Mouse (Mus musculus) retina, postnatal 1 day (tissue): ENCODE results near the gene Olfr215.
"Not testable (repeated sequence)": the region's sequence is repeated elsewhere in the genome, so short reads cannot be mapped to it uniquely, and the experiment has no call there.

Source experiments
- DNase-seq: peaks from one replicate; pipeline ENCODE4 v3.0.0-alpha.2; 2012

The Olfr215 gene

DNA sequence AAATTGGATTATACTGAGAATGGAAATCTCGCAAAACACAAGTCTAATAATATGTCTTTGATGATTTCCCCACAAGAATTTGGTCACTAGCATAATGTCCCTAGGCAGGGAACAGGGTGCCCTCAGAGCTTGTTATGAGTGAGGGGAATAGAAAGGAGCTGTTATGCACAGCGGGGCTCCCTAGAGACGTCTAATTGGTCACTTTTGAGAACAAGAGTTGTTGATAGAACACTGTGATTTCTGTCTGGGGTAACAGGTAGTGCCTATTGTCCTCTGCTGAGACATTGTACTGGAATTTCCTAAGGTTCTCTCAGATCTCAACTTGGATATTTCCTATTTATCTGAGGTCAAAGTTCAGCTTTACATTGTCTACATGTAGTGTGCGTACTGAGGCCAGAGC, at the start of gene Olfr215:
Gene Olfr215, minus strand, starts transcription at position 101 of the 400 bp plus-strand sequence.
- DNase-seq = peak; percentile 15

DNA sequence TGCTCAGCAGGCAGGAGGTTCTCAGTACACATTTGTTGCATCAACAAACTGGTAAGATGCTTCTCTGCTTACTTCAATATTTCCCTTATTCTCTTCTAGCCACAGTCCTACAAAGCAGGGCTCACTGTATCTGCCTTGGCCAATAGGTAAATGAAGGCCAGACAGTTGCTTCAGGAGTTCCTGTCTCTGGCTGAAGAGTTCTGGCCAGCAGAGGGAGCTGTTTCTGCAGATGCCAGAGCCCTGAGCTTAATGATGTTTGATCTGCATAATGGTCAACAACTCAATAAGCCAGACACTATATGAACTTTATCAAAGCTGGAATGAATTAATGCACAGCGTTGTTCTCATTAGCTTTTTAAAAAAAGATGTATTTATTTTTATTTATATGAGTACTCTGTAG, 48.1 kb upstream of the Olfr215 start:
- DNase-seq = peak; percentile 77

DNA sequence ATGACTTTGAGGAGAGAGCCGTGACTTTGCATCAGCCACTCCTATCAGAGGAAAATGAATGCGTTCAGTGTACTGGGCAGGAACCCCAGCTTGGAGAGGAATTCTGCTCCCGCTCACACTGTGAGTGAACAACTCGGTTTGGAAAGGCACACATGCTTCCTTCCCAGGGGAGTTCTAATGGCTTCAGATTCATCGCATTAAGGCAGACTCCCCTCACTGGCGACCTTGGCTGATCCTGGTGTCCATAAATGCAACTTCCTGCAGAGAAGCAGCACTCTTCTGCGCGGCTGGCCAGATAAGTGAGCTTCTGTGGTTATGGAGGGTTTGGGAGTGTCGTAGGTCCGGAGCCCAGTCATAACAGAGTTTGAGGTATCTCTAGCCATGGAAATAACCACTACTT, 45.8 kb upstream of the Olfr215 start:
- DNase-seq = no peak

- peak; percentile 92 for DNase-seq
Measured at GRCm38 (mm10) chr6:116628539-116629171, 44.7 kb upstream of the Olfr215 start, which contains the start of gene Zfp422. TSS of gene Zfp422 (minus strand) at chr6:116628999.

DNA sequence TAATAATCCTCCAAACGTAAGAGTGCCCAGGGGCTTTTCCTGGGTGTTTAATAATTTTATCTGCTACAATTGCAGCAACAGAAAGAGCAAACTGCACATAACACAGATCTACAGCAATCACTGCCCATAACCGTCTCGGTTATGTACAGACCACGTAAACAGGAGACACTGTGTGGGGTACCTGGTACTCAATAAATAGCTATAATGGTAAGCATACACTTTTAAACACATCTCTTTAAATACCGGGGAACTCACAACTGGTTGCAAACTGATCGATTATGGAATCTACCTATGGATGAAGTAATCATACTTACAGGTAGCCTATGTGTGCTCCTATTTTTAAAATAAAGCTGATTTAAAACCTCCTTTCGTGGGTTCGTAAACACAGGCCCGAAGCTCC, 44.1 kb upstream of the Olfr215 start:
- no peak for DNase-seq

DNA sequence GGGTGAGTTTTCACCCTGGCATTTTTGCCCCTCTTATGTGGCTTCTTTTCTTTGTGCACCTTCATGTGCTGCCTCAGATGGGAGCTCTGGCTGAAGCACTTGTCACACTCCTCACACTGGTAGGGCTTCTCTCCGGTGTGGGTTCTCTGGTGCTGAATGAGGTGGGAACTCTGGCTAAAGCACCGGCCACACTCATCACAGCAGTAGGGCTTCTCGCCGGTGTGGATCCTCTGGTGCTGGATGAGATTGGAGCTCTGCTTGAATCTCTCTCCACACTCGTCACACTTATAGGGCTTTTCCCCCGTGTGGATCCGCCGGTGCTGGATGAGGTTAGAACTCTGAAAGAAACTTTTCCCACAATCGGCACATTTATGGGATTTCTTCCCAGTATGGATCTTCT, 42.4 kb upstream of the Olfr215 start:
- DNase-seq = not testable (repeated sequence)

GRCm38 (mm10) chr6:116621318-116622023, 37.5 kb upstream of the Olfr215 start:
- peak; percentile 24 for DNase-seq

- DNase-seq = no peak
Measured at GRCm38 (mm10) chr6:116618073-116618472, 34.1 kb upstream of the Olfr215 start.

DNA sequence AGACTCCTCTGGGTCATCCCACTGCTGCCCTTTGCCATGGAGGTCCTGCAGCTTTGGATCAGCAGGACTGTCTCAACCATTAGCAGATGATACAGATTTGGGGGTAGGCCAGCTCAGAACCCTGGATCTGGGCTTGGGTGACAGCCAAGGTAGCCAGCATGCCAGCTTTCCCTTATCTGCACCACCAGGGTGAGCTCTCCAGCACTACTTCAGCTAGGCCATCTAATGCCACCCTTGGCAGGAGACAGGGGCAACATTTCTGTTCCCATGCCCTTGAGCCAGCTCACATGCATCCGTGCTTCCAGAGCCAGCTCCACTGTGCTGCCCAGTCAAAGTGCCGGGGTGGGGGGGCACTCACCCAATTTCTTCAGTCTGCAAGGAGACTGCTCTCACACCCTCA, 31.7 kb upstream of the Olfr215 start:
- DNase-seq = no peak

DNA sequence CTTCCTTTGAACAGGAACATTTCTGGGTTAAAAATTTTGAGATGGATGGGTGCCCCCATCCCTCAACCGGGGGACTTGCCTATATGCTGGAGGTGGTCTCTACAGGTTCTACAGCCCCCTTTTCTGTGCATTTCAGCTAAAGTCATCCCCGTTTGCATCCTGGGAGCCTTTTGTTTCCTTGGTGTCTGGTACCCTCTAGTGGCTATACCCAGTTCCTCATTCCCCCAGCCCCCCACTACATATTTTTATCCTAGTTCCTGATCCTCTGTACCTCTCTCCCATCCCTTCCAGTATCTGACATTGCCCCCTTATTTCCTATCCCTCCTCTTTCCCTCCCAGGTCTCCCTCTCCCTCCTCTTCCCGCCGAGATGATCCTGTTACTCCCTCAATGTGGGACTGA, 23.2 kb upstream of the Olfr215 start:
- DNase-seq = no peak

- not testable (repeated sequence) for DNase-seq
Measured at GRCm38 (mm10) chr6:116600969-116601368, 17.0 kb upstream of the Olfr215 start.

- DNase-seq = peak; percentile 69
Measured at GRCm38 (mm10) chr6:116569834-116570233, 14.2 kb downstream of the Olfr215 start.

- no peak for DNase-seq
Measured at GRCm38 (mm10) chr6:116554952-116555351, 29.0 kb downstream of the Olfr215 start.

DNA sequence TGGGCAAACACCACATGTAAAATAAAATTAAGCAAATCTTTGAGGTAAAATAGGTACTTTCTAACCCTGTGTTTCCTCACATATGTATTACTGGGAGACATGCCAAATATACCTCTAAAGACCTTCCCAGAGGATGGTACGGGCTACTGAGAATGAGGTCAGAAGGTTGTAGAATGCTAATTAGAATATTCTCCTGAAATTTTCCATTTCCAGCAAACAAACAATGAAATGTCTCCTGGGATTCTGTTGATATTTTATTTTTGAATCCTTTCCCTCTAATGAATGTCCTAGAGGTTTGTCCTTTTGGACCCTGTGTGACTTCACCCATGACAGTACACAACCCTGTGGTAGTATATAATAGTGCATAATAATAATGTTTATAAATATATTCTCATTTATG, 30.1 kb downstream of the Olfr215 start, which contains the start of gene Olfr214:
Gene Olfr214, plus strand, starts transcription at position 301 of the 400 bp plus-strand sequence.
- no peak for DNase-seq

DNA sequence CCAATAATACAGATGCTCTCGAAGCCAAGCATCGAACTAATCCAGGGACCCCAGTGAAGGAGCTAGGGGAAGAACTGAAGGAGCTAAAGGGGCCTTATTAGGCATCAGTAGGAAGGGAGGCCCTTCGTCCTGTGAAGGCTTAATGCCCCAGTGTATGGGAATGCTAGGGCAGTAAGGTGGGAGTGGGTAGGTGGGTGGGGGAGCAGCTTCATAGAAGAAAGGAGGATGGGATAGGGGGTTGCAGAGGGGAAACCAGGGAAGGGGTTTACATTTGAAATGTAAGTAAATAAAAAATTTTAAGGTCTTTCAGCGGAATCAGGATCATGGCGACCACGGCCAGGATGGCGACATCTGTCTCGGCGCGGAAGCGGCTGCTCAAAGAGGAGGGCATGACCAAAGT, 33.2 kb downstream of the Olfr215 start, which contains the start of gene Gm5580:
Gene Gm5580, plus strand, starts transcription at position 301 of the 400 bp plus-strand sequence.
- DNase-seq = not testable (repeated sequence)

GRCm38 (mm10) chr6:116542500-116542899, 41.5 kb downstream of the Olfr215 start:
- DNase-seq = no peak

DNA sequence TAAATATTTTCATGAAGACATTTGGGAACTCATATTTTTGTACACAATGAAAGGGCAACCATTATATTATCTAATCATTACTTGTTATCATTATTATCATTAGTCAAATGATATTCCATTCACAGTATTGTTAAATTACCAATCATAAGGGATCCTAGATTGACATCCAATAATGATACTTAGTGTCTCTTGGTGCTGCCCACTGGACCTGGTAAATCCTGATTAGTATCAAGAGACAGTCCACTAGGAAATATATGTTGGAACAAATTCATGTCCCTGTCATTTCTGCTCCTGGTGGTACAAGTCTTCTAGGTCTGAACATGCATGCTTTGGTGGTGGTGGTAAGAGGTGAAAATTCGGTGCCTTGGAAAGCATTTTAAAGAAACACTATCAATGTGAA, 45.8 kb downstream of the Olfr215 start, which contains the start of gene Olfr213:
Gene Olfr213, plus strand, starts transcription at position 301 of the 400 bp plus-strand sequence.
- DNase-seq = no peak
